Mouse (Mus musculus) intestine, postnatal 0 days (tissue): ENCODE data around the gene Shcbp1l. TPM values are rescaled to one million over a fixed set of nuclear protein-coding genes. Genes with fewer than 3 reads are reported as not detected.

Experiments used
- ATAC-seq: fragments of 200-750 bp; cut with Nextera tagmentation; 2 replicates; pipeline ENCODE4 v1.8.0; 2017; ENCODE audit warnings: mild to moderate bottlenecking, moderate TSS enrichment, moderate library complexity
- H3K27ac ChIP-seq: fragments of 300-500 bp; sonication (generic); 2 replicates; pipeline ENCODE4 v1.5.1; 2014; ENCODE audit warnings: mild to moderate bottlenecking, low read depth, low read length, moderate library complexity
- H3K27me3 ChIP-seq: fragments of 300-500 bp; sonication (generic); replicated peaks from 2 replicates; pipeline ENCODE4 v1.6.1; 2014; ENCODE audit warnings: low read length, mixed read lengths; ENCODE audit not compliant: control insufficient read depth, insufficient read depth
- H3K36me3 ChIP-seq: fragments of 300-500 bp; sonication (generic); 2 replicates; pipeline ENCODE4 v1.6.1; 2014; ENCODE audit warnings: mild to moderate bottlenecking, moderate library complexity; ENCODE audit not compliant: control insufficient read depth, insufficient read depth
- H3K4me1 ChIP-seq: fragments of 300-500 bp; sonication (generic); replicated peaks from 2 replicates; pipeline ENCODE4 v1.6.1; 2014; ENCODE audit warnings: antibody characterized with exemption, low read length, mixed read lengths; ENCODE audit not compliant: control insufficient read depth, insufficient read depth
- H3K4me2 ChIP-seq: fragments of 300-500 bp; sonication (generic); replicated peaks from 2 replicates; pipeline ENCODE4 v1.6.1; 2014; ENCODE audit warnings: low read depth, mild to moderate bottlenecking, moderate library complexity
- H3K4me3 ChIP-seq: fragments of 300-500 bp; sonication (generic); 2 replicates; pipeline ENCODE4 v1.5.1; 2014; ENCODE audit warnings: low read depth, low read length
- H3K9ac ChIP-seq: fragments of 300-500 bp; sonication (generic); 2 replicates; pipeline ENCODE4 v1.6.1; 2014; ENCODE audit warnings: mild to moderate bottlenecking, low read depth, low read length
- H3K9me3 ChIP-seq: fragments of 300-500 bp; sonication (generic); 2 replicates; pipeline ENCODE4 v1.6.1; 2016; ENCODE audit warnings: mixed run types; ENCODE audit not compliant: control insufficient read depth
- CTCF ChIP-seq: sonication (generic); IDR thresholded peaks from 2 replicates; pipeline ENCODE4 v1.5.1; 2016; ENCODE audit warnings: low read depth, mild to moderate bottlenecking, control low read depth, antibody characterized with exemption, moderate library complexity
- WGBS: fragments of 180-500 bp; shearing (Covaris S2); extraction: QIAGEN DNeasy Blood & Tissue Kit; methylation state at CpG from one replicate; pipeline ENCODE4 v1.1.7; 2014; 5-methylcytosine and 5-hydroxymethylcytosine counted together
- polyA plus RNA-seq: library from polyadenylated mRNA; unstranded; fragments of >200 nt; fragmentation: Nextera tagmentation; extraction: Ambion mirVana; gene quantifications from 2 replicates; pipeline ENCODE4 v1.2.1, GENCODE M21; 2015

Shcbp1l gene
- polyA plus RNA-seq, 1 experiment from 2014 or later: not detected

DNA sequence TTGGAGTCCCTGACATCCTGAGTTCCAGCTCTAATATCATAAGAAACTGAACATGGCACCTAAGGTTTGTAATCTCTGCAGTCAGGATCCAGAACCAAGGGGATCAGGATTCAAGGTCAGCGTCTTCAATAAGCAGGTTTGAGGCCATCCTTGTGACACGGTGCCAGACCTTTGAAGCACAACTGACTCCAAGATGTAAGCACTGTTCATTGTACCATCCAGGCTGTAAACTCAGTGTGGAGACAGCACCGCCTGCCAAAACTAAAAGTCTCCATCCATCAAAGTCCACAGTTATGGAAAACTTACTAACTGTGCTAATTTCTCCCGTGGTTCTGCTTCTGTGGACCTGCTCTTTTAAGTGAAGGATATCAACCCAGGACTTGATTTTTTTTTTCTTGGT lies 65.0 kb downstream of the Shcbp1l start:
- Histone ChIP-seq H3K36me3 (no peaks in the 10 kb centered on the region), H3K27ac (no peak overlapping the region), H3K4me2 (no peak overlapping the region), H3K9me3 (no peaks in the 10 kb centered on the region), H3K9ac (no peak overlapping the region), H3K27me3 (no peaks in the 10 kb centered on the region), H3K4me3 (no peak overlapping the region), H3K4me1 (0 out of 2 replicates have a peak, but pooled peaks cover 5% of the 10 kb centered on the region)
- 74% methylated on average over 4 of the region's 4 CpGs for WGBS
- no peak for ATAC-seq
- TF ChIP-seq CTCF: no peak

DNA sequence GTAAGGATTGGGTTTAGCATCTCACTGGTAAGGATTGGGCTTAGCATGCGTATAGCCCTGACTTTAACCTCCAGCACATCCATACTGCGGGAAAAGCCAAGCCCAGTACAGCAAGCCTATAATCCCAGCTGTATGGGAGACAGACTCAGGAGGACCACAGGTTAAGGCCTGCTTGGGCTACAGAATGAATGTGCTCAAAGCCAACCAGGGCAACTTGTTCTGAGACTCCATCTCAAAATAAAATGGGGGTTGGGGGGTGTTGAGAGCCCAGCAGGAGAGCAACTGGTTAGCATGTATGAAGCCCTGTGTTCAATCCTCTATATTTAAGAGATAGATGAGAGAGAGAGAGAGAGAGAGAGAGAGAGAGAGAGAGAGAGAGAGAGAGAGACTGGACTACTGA lies 66.4 kb downstream of the Shcbp1l start:
- no peak overlapping the region for H3K9ac ChIP-seq
- no peak for TF ChIP-seq CTCF
- 87% methylated on average over 2 of the region's 2 CpGs for WGBS
- 0 out of 2 replicates have a peak, but pooled peaks cover 1% of the 10 kb centered on the region for H3K4me1 ChIP-seq
- ATAC-seq: no peak
- no peaks in the 10 kb centered on the region for H3K27me3 ChIP-seq
- H3K27ac ChIP-seq: no peak overlapping the region
- no peak overlapping the region for H3K4me3 ChIP-seq
- H3K36me3 ChIP-seq: no peaks in the 10 kb centered on the region
- no peaks in the 10 kb centered on the region for H3K9me3 ChIP-seq
- H3K4me2 ChIP-seq: no peak overlapping the region

- no peak for ATAC-seq
- no peak for TF ChIP-seq CTCF
- Histone ChIP-seq H3K27me3 (no peaks in the 10 kb centered on the region), H3K4me2 (no peak overlapping the region), H3K9me3 (no peaks in the 10 kb centered on the region), H3K4me1 (no peaks in the 10 kb centered on the region), H3K27ac (no peak overlapping the region), H3K36me3 (no peaks in the 10 kb centered on the region), H3K4me3 (no peak overlapping the region), H3K9ac (no peak overlapping the region)
- WGBS: 94% methylated on average over 1 of the region's 1 CpGs
Measured at GRCm38 (mm10) chr1:153491822-153492221, 66.9 kb downstream of the Shcbp1l start.

GRCm38 (mm10) chr1:153493338-153493737 lies 68.4 kb downstream of the Shcbp1l start:
- 25% methylated on average over 4 of the region's 4 CpGs for WGBS
- H3K27ac ChIP-seq: no peak overlapping the region

GRCm38 (mm10) chr1:153493931-153494330 lies 69.0 kb downstream of the Shcbp1l start:
- Histone ChIP-seq H3K36me3 (no peaks in the 10 kb centered on the region), H3K9ac (no peak overlapping the region), H3K4me3 (no peak overlapping the region), H3K4me2 (no peak overlapping the region), H3K9me3 (no peaks in the 10 kb centered on the region), H3K27me3 (no peaks in the 10 kb centered on the region), H3K4me1 (no peaks in the 10 kb centered on the region), H3K27ac (no peak overlapping the region)
- TF ChIP-seq CTCF: no peak
- WGBS: 20% methylated on average over 6 of the region's 6 CpGs
- ATAC-seq: no peak

More at GRCm38 (mm10) chr1:153493338-153493737, 68.4 kb downstream of the Shcbp1l start:
- Histone ChIP-seq H3K9me3 (no peaks in the 10 kb centered on the region), H3K9ac (no peak overlapping the region), H3K27me3 (no peaks in the 10 kb centered on the region), H3K4me3 (no peak overlapping the region), H3K36me3 (no peaks in the 10 kb centered on the region), H3K4me2 (no peak overlapping the region), H3K4me1 (no peaks in the 10 kb centered on the region)
- ATAC-seq: no peak
- TF ChIP-seq CTCF: no peak

DNA sequence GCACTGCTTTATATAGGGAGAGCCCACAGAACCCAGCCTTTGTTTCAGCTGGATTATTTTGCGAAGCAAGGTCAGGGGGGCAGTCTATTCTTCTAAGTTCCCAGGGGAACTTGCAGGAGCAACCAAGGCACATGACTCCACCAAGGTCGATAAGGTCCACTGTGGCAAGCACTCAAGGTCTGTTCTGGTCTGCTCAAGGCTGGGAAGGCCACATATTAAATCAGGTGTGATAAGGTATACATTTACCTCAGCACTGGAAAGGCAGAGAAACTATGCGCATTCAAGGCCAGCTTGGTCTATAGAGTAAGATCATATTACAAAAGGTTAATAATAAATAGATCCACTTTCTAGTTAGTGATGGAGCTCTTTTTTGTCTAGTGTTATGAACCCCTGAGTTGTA lies 71.1 kb downstream of the Shcbp1l start:
- Histone ChIP-seq H3K36me3 (no peaks in the 10 kb centered on the region), H3K27me3 (no peaks in the 10 kb centered on the region), H3K9ac (no peak overlapping the region), H3K4me1 (no peaks in the 10 kb centered on the region), H3K9me3 (no peaks in the 10 kb centered on the region), H3K4me2 (no peak overlapping the region), H3K27ac (no peak overlapping the region), H3K4me3 (no peak overlapping the region)
- no peak for ATAC-seq
- WGBS: 66% methylated on average over 3 of the region's 3 CpGs
- TF ChIP-seq CTCF: no peak

DNA sequence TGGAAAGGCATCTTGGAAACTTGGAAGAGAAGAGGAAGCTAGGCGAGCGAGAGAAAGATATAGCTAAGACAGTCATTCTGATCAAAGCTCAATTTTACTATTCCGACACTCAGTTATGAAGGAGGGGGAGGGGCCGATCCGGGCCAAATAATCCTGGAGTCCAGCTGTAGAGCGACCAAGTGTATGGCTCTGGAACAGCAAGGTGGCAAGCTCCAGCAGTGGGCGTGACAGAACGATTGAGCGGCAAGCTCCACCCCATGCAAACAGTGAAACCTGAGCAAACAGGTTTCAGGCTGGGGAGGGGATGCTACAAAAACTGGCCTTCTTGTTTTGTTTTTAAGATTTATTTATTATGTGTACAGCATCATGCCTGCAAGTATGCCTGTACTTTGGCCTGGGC lies 75.1 kb downstream of the Shcbp1l start:
- H3K27me3 ChIP-seq: no peaks in the 10 kb centered on the region
- no peak overlapping the region for H3K27ac ChIP-seq
- H3K9me3 ChIP-seq: no peaks in the 10 kb centered on the region
- TF ChIP-seq CTCF: no peak
- no peak overlapping the region for H3K4me2 ChIP-seq
- no peak for ATAC-seq
- H3K9ac ChIP-seq: no peak overlapping the region
- no peaks in the 10 kb centered on the region for H3K36me3 ChIP-seq
- no peaks in the 10 kb centered on the region for H3K4me1 ChIP-seq
- no peak overlapping the region for H3K4me3 ChIP-seq
- WGBS: 57% methylated on average over 9 of the region's 9 CpGs
